Mouse (Mus musculus) myocyte (in vitro differentiated cells): ENCODE results near the gene Rmdn2. TPM values are rescaled to one million over a fixed set of nuclear protein-coding genes. Genes with fewer than 3 reads are reported as not detected.

ENCODE experiments used
- H3K27me3 ChIP-seq: one replicate; pipeline ENCODE4 v1.6.1; 2011; ENCODE audit not compliant: control insufficient read depth, insufficient read depth, insufficient read length
- H3K36me3 ChIP-seq: one replicate; pipeline ENCODE4 v1.6.1; 2011; ENCODE audit not compliant: control insufficient read depth, insufficient read depth
- H3K4me2 ChIP-seq: one replicate; pipeline ENCODE4 v1.6.1; 2011; ENCODE audit warnings: low read depth, control low read depth
- H3K4me3 ChIP-seq: one replicate; pipeline ENCODE4 v1.5.1; 2011; ENCODE audit warnings: mild to moderate bottlenecking, control low read depth, moderate library complexity
- H3K79me2 ChIP-seq: one replicate; pipeline ENCODE4 v1.6.1; 2011; ENCODE audit not compliant: control insufficient read depth, insufficient read depth
- H3ac ChIP-seq: one replicate; pipeline ENCODE4 v1.6.1; 2011; ENCODE audit not compliant: control insufficient read depth, insufficient read length
- CEBPB ChIP-seq: IDR thresholded peaks from 2 replicates; pipeline ENCODE4 v1.6.1; 2011; ENCODE audit warnings: mild to moderate bottlenecking, moderate library complexity; ENCODE audit not compliant: poor library complexity, insufficient read depth, severe bottlenecking
- E2F4 ChIP-seq: IDR thresholded peaks from one replicate; pipeline ENCODE4 v1.6.1; 2011; ENCODE audit warnings: mild to moderate bottlenecking, control low read depth, moderate library complexity; ENCODE audit not compliant: insufficient read depth
- MAX ChIP-seq: IDR thresholded peaks from one replicate; pipeline ENCODE4 v1.6.1; 2011; ENCODE audit warnings: low read depth, mild to moderate bottlenecking, control low read depth
- MYOD1 ChIP-seq, 3 experiments: IDR thresholded peaks; one replicate each; pipeline ENCODE4 v1.6.1; 2011; ENCODE audit warnings: control low read depth in 2 of 3, low read depth in 2 of 3, mild to moderate bottlenecking in 2 of 3, moderate library complexity in 1 of 3; ENCODE audit not compliant: insufficient read length in 2 of 3, control insufficient read depth in 1 of 3
- MYOG ChIP-seq, 3 experiments: IDR thresholded peaks; one replicate each; pipeline ENCODE4 v1.6.1; 2011; ENCODE audit warnings: control low read depth in 2 of 3, low read depth in 2 of 3, mild to moderate bottlenecking in 2 of 3; ENCODE audit not compliant: insufficient read length in 2 of 3, control insufficient read depth in 1 of 3, insufficient read depth in 1 of 3
- POLR2A ChIP-seq: IDR thresholded peaks from one replicate; pipeline ENCODE4 v1.6.1; 2011; ENCODE audit warnings: low read depth, mild to moderate bottlenecking, control low read depth, moderate library complexity; ENCODE audit not compliant: insufficient read length
- POLR2AphosphoS2 ChIP-seq: IDR thresholded peaks from one replicate; pipeline ENCODE4 v1.6.1; 2011; ENCODE audit warnings: low read depth, control low read depth; ENCODE audit not compliant: insufficient read length
- REST ChIP-seq: IDR thresholded peaks from one replicate; pipeline ENCODE4 v1.6.1; 2011; ENCODE audit warnings: mild to moderate bottlenecking, control low read depth, moderate library complexity; ENCODE audit not compliant: insufficient read depth, insufficient read length
- SRF ChIP-seq: IDR thresholded peaks from one replicate; pipeline ENCODE4 v1.6.1; 2011; ENCODE audit warnings: low read depth; ENCODE audit not compliant: control insufficient read depth, insufficient read length
- TCF12 ChIP-seq: IDR thresholded peaks from one replicate; pipeline ENCODE4 v1.6.1; 2011; ENCODE audit warnings: mild to moderate bottlenecking, control low read depth; ENCODE audit not compliant: poor library complexity, insufficient read depth, severe bottlenecking
- TCF3 ChIP-seq: IDR thresholded peaks from one replicate; pipeline ENCODE4 v1.6.1; 2011; ENCODE audit warnings: low read depth, control low read depth; ENCODE audit not compliant: insufficient read length
- USF1 ChIP-seq: IDR thresholded peaks from one replicate; pipeline ENCODE4 v1.6.1; 2011; ENCODE audit warnings: low read depth, mild to moderate bottlenecking, control low read depth, moderate library complexity
- polyA plus RNA-seq: library from polyadenylated mRNA; unstranded; fragments of >200 nt; fragmentation: generic; extraction: Trizol; gene quantifications from one replicate; pipeline ENCODE4 v1.2.1, GENCODE M21; 2012; ENCODE audit warnings: missing spikeins

Rmdn2 gene
- polyA plus RNA-seq, 1 experiment: 1.6 TPM

GRCm38 (mm10) chr17:79658863-79659262, 47.2 kb downstream of the Rmdn2 start:
- Histone ChIP-seq H3K79me2 (no peaks in the 10 kb centered on the region), H3K4me2 (no peak overlapping the region), H3ac (no peak overlapping the region), H3K36me3 (no peaks in the 10 kb centered on the region), H3K4me3 (no peak overlapping the region), H3K27me3 (no peaks in the 10 kb centered on the region)
- no peak for TF ChIP-seq REST
- TF ChIP-seq TCF3: no peak
- TF ChIP-seq POLR2AphosphoS2: no peak
- TF ChIP-seq CEBPB: no peak
- no peak for TF ChIP-seq SRF
- TF ChIP-seq USF1: no peak
- no peak for TF ChIP-seq POLR2A
- TF ChIP-seq MAX: no peak
- TF ChIP-seq E2F4: no peak
- no peak for TF ChIP-seq MYOG (IDR thresholded peaks at IDR 0.05; ENCODE audit: control insufficient read depth in 1 of 3, insufficient read depth in 1 of 3, insufficient read length in 2 of 3, low read depth in 2 of 3)
- TF ChIP-seq TCF12: no peak
- no peak for TF ChIP-seq MYOD1 (IDR thresholded peaks at IDR 0.05; ENCODE audit: control insufficient read depth in 1 of 3, insufficient read length in 2 of 3, low read depth in 2 of 3)

GRCm38 (mm10) chr17:79661387-79661786, 49.7 kb downstream of the Rmdn2 start:
- no peak for TF ChIP-seq USF1
- no peak for TF ChIP-seq POLR2A
- TF ChIP-seq MAX: no peak
- no peak for TF ChIP-seq REST
- TF ChIP-seq E2F4: no peak
- TF ChIP-seq TCF12: no peak
- no peak for TF ChIP-seq POLR2AphosphoS2
- no peak for TF ChIP-seq SRF
- no peak for TF ChIP-seq MYOG (IDR thresholded peaks at IDR 0.05; ENCODE audit: control insufficient read depth in 1 of 3, insufficient read depth in 1 of 3, insufficient read length in 2 of 3, low read depth in 2 of 3)
- no peak for TF ChIP-seq MYOD1 (IDR thresholded peaks at IDR 0.05; ENCODE audit: control insufficient read depth in 1 of 3, insufficient read length in 2 of 3, low read depth in 2 of 3)
- TF ChIP-seq CEBPB: no peak
- no peak for TF ChIP-seq TCF3
- H3K4me3 ChIP-seq: no peak overlapping the region
- H3K36me3 ChIP-seq: no peaks in the 10 kb centered on the region
- no peak overlapping the region for H3K4me2 ChIP-seq
- no peaks in the 10 kb centered on the region for H3K79me2 ChIP-seq
- no peak overlapping the region for H3ac ChIP-seq
- H3K27me3 ChIP-seq: no peaks in the 10 kb centered on the region

- Histone ChIP-seq H3K4me2 (no peak overlapping the region), H3K36me3 (no peaks in the 10 kb centered on the region), H3K4me3 (no peak overlapping the region), H3K79me2 (no peaks in the 10 kb centered on the region), H3K27me3 (no peaks in the 10 kb centered on the region), H3ac (no peak overlapping the region)
- TF ChIP-seq POLR2AphosphoS2 (no peak), E2F4 (no peak), TCF12 (no peak), MYOG (IDR thresholded peaks at IDR 0.05; ENCODE audit: control insufficient read depth in 1 of 3, insufficient read depth in 1 of 3, insufficient read length in 2 of 3, low read depth in 2 of 3) (no peak), MYOD1 (IDR thresholded peaks at IDR 0.05; ENCODE audit: control insufficient read depth in 1 of 3, insufficient read length in 2 of 3, low read depth in 2 of 3) (no peak), USF1 (no peak), CEBPB (no peak), POLR2A (no peak), REST (no peak), TCF3 (no peak), SRF (no peak), MAX (no peak)
These were observed 50.2 kb downstream of the Rmdn2 start for GRCm38 (mm10) chr17:79661848-79662247.

GRCm38 (mm10) chr17:79663393-79664105, 51.9 kb downstream of the Rmdn2 start:
- Histone ChIP-seq H3K4me2 (no peak overlapping the region), H3ac (no peak overlapping the region), H3K4me3 (no peak overlapping the region), H3K79me2 (no peaks in the 10 kb centered on the region), H3K27me3 (no peaks in the 10 kb centered on the region), H3K36me3 (no peaks in the 10 kb centered on the region)
- TF ChIP-seq MYOD1 (IDR thresholded peaks at IDR 0.05; ENCODE audit: control insufficient read depth in 1 of 3, insufficient read length in 2 of 3, low read depth in 2 of 3) (no peak), E2F4 (no peak), TCF3 (no peak), REST (no peak), POLR2AphosphoS2 (no peak), MAX (no peak), MYOG (IDR thresholded peaks at IDR 0.05; ENCODE audit: control insufficient read depth in 1 of 3, insufficient read depth in 1 of 3, insufficient read length in 2 of 3, low read depth in 2 of 3) (no peak), USF1 (no peak), SRF (no peak), TCF12 (no peak), CEBPB (no peak), POLR2A (no peak)

- H3K36me3 ChIP-seq: no peaks in the 10 kb centered on the region
- no peak overlapping the region for H3K4me2 ChIP-seq
- no peak overlapping the region for H3ac ChIP-seq
- no peaks in the 10 kb centered on the region for H3K79me2 ChIP-seq
- H3K4me3 ChIP-seq: no peak overlapping the region
- no peaks in the 10 kb centered on the region for H3K27me3 ChIP-seq
- TF ChIP-seq TCF3 (no peak), E2F4 (no peak), SRF (no peak), MAX (no peak), MYOG (IDR thresholded peaks at IDR 0.05; ENCODE audit: control insufficient read depth in 1 of 3, insufficient read depth in 1 of 3, insufficient read length in 2 of 3, low read depth in 2 of 3) (no peak), CEBPB (no peak), POLR2AphosphoS2 (no peak), MYOD1 (IDR thresholded peaks at IDR 0.05; ENCODE audit: control insufficient read depth in 1 of 3, insufficient read length in 2 of 3, low read depth in 2 of 3) (no peak), USF1 (no peak), REST (no peak), TCF12 (no peak), POLR2A (no peak)
These were observed 52.4 kb downstream of the Rmdn2 start for GRCm38 (mm10) chr17:79664106-79664417.
